Mouse (Mus musculus) liver, postnatal 0 days (tissue): Measurements from ENCODE around the gene Rflnb.

Source experiments
- CTCF ChIP-seq: sonication (generic); IDR thresholded peaks from 2 replicates; pipeline ENCODE4 v1.5.1; 2016; ENCODE audit warnings: antibody characterized with exemption, low read depth
- EP300 ChIP-seq: IDR thresholded peaks from 2 replicates; pipeline ENCODE4 v1.6.1; 2016; ENCODE audit warnings: antibody characterized with exemption, low read depth, mild to moderate bottlenecking

- TF ChIP-seq EP300 (no peak), CTCF (no peak)
Measured at GRCm38 (mm10) chr11:75994357-75994756, 33.2 kb downstream of the Rflnb start.
